Mouse (Mus musculus): ENCODE results near the gene Micall1. TPM values are rescaled to one million over a fixed set of nuclear protein-coding genes. Genes with fewer than 3 reads are reported as not detected.
A peak's percentile ranks its signal among the peaks of the same experiment; 100 is the strongest.

Gene Micall1
- total RNA-seq, 2 experiments from 2014 or later, result 14.4 to 15.8 TPM

- intact Hi-C loops (cut with DNase I; ENCODE audit: low total_unique reads), result no loop called here
- DNase-seq, result no peak
Measured at GRCm38 (mm10) chr15:79123751-79124150, 15.1 kb downstream of the Micall1 start.

GRCm38 (mm10) chr15:79124331-79124875 lies 15.7 kb downstream of the Micall1 start:
- intact Hi-C loops (cut with DNase I; ENCODE audit: low total_unique reads), result no loop called here
- no peak for DNase-seq

GRCm38 (mm10) chr15:79126217-79126932 lies 17.7 kb downstream of the Micall1 start:
- no peak for DNase-seq

GRCm38 (mm10) chr15:79127101-79127500 lies 18.4 kb downstream of the Micall1 start:
- intact Hi-C loops (cut with DNase I; ENCODE audit: low total_unique reads), result loop anchor here (5.0 kb wide), 1 partner anchor 35 kb away; no protein-coding TSS in a partner anchor
- no peak for DNase-seq

More at GRCm38 (mm10) chr15:79126217-79126932, 17.7 kb downstream of the Micall1 start:
- intact Hi-C loops (cut with DNase I; ENCODE audit: low total_unique reads), result loop anchor here (5.0 kb wide), 1 partner anchor 34 kb away; no protein-coding TSS in a partner anchor

- intact Hi-C loops (cut with DNase I; ENCODE audit: low total_unique reads), result loop anchor here (5.0 kb wide), 1 partner anchor 36 kb away; no protein-coding TSS in a partner anchor
- no peak for DNase-seq
Measured at GRCm38 (mm10) chr15:79128208-79128607, 19.5 kb downstream of the Micall1 start.

GRCm38 (mm10) chr15:79129311-79129710 lies 20.6 kb downstream of the Micall1 start:
- DNase-seq, result no peak
- intact Hi-C loops (cut with DNase I; ENCODE audit: low total_unique reads), result loop anchor here (5.0 kb wide), 1 partner anchor 37 kb away; no protein-coding TSS in a partner anchor

- DNase-seq, result no peak
- intact Hi-C loops (cut with DNase I; ENCODE audit: low total_unique reads), result no loop called here
Measured at GRCm38 (mm10) chr15:79130782-79131181, 22.1 kb downstream of the Micall1 start.

- DNase-seq, result peak; percentile 69
- intact Hi-C loops (cut with DNase I; ENCODE audit: low total_unique reads), result no loop called here
Measured at GRCm38 (mm10) chr15:79131442-79131841, 22.7 kb downstream of the Micall1 start.

- intact Hi-C loops (cut with DNase I; ENCODE audit: low total_unique reads), result no loop called here
- peak; percentile 52 for DNase-seq
Measured at GRCm38 (mm10) chr15:79133191-79133661, 24.5 kb downstream of the Micall1 start.

- intact Hi-C loops (cut with DNase I; ENCODE audit: low total_unique reads), result no loop called here
- no peak for DNase-seq
Measured at GRCm38 (mm10) chr15:79134496-79135270, 26.0 kb downstream of the Micall1 start.

GRCm38 (mm10) chr15:79135332-79135731 lies 26.6 kb downstream of the Micall1 start:
- DNase-seq, result no peak
- intact Hi-C loops (cut with DNase I; ENCODE audit: low total_unique reads), result no loop called here

GRCm38 (mm10) chr15:79135783-79136575 lies 27.3 kb downstream of the Micall1 start:
- DNase-seq, result no peak
- intact Hi-C loops (cut with DNase I; ENCODE audit: low total_unique reads), result no loop called here

GRCm38 (mm10) chr15:79139640-79140039 lies 30.9 kb downstream of the Micall1 start:
- intact Hi-C loops (cut with DNase I; ENCODE audit: low total_unique reads), result no loop called here

GRCm38 (mm10) chr15:79140866-79141565 lies 32.3 kb downstream of the Micall1 start, which contains the start of the genes Polr2f and 1700088E04Rik:
Gene Polr2f, plus strand, starts transcription at chr15:79141009.
Gene 1700088E04Rik, minus strand, starts transcription at chr15:79141253.
- intact Hi-C loops (cut with DNase I; ENCODE audit: low total_unique reads), result no loop called here
- DNase-seq, result peak; percentile 93

More at GRCm38 (mm10) chr15:79139640-79140039, 30.9 kb downstream of the Micall1 start:
- no peak for DNase-seq

GRCm38 (mm10) chr15:79141566-79141917 lies 32.8 kb downstream of the Micall1 start:
- DNase-seq, result no peak
- intact Hi-C loops (cut with DNase I; ENCODE audit: low total_unique reads), result no loop called here

GRCm38 (mm10) chr15:79143316-79143715 lies 34.6 kb downstream of the Micall1 start:
- DNase-seq, result no peak
- intact Hi-C loops (cut with DNase I; ENCODE audit: low total_unique reads), result no loop called here

GRCm38 (mm10) chr15:79144021-79144420 lies 35.3 kb downstream of the Micall1 start:
- intact Hi-C loops (cut with DNase I; ENCODE audit: low total_unique reads), result no loop called here
- no peak for DNase-seq

GRCm38 (mm10) chr15:79145522-79145921 lies 36.8 kb downstream of the Micall1 start:
- intact Hi-C loops (cut with DNase I; ENCODE audit: low total_unique reads), result loop anchor here (5.0 kb wide), 1 partner anchor 53 kb away; no protein-coding TSS in a partner anchor
- DNase-seq, result no peak
